Mouse (Mus musculus): Measurements from ENCODE around the gene Hspa2.

Gene Hspa2

GRCm38 (mm10) chr12:76378556-76378955 is 25.4 kb upstream of the Hspa2 start:
- DNase-seq: no peak

- DNase-seq: no peak
These were observed 23.8 kb upstream of the Hspa2 start for GRCm38 (mm10) chr12:76380151-76380550.

GRCm38 (mm10) chr12:76385342-76385741 is 18.6 kb upstream of the Hspa2 start:
- DNase-seq: peak; percentile 52

- DNase-seq: no peak
These were observed 15.2 kb upstream of the Hspa2 start for GRCm38 (mm10) chr12:76388794-76389193.

GRCm38 (mm10) chr12:76391595-76392271 is 12.2 kb upstream of the Hspa2 start:
- DNase-seq: no peak

DNA sequence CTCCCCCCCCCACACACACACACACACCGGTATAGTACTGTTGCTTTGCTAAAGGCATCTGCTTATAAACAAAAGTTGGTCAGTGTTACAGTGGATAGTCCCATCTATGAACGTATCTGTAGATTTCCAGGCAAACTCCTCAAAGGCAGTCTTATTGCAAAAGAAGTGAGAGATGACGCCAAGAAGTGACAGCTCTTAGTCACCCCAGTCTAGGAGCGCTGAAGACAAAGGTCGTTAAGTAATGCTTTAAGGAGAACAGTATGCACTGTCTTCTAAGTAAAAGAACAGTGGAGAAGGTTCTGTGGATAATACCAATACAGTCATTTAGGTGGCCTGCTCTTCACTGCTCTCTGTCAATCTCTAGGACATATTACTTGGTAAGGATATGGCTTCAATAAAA is 11.0 kb upstream of the Hspa2 start:
- DNase-seq: no peak

- DNase-seq: no peak
These were observed 6.7 kb upstream of the Hspa2 start for GRCm38 (mm10) chr12:76397281-76397680.

DNA sequence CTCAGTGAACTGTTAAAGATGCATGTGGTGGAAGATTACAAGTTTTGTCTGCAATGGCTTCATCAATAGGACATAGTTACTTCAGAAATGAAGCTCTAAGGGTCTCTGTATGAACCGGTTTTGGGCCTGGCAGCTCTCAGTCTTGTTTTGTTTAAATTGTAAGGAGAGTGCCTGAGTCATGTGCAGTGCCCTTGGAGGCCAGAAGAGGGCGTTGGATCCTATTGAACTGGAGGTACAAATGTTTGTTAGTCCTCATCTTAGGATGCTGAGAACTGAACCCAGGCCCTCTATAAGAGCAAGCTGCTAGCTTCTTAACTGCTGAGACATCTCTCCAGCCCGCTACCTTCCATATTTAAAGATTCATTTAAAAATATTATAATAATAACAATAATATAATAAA is 2.3 kb upstream of the Hspa2 start:
- no peak for DNase-seq

- DNase-seq: no peak
These were observed 738 bp upstream of the Hspa2 start for GRCm38 (mm10) chr12:76402991-76403885.

- DNase-seq: no peak
These were observed 833 bp downstream of the Hspa2 start for GRCm38 (mm10) chr12:76404836-76405182.

GRCm38 (mm10) chr12:76405183-76405970 is 1.4 kb downstream of the Hspa2 start:
- peak; percentile 20 for DNase-seq

GRCm38 (mm10) chr12:76405971-76406370 is 2.0 kb downstream of the Hspa2 start:
- DNase-seq: no peak

DNA sequence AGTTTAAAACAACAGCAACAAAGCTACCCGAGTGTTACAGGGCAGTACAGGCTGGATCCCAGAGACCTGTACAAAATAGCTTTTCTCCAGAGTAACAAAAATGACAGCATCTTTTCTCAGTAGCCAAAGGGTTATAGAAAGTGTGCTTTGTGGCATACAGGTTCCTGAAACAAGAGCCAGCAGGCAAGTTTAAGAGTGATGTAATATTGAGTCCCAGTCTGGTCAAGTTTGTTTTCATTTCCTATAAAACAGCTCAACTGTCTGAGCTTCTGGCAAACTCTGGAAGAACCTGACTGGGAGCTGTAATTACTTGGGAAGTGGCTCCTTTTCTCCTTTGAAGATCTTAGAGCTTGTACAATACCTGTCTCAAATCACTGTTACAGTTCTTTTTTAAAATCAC is 3.2 kb downstream of the Hspa2 start:
- DNase-seq: no peak

DNA sequence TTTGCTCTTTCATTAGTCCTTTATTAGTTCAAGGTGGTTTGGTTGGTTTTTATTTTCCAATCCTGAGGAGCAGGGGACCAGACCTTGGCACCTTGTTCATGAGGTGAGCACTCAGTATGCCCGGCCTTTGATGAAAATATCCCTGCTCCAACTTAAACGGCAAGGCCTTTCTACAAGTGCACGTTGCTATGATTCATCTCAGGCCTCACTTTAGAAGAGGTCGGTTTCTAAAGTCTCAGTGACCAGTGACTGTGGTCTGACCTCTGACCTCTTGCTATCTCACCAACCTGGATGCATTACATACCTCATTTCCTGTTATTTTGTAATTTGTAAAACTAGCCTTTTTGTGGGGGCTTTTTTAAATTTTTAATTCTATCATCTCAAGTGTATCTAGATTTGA is 5.2 kb downstream of the Hspa2 start:
- DNase-seq: no peak

GRCm38 (mm10) chr12:76415383-76416010 is 11.5 kb downstream of the Hspa2 start:
- no peak for DNase-seq

- peak; percentile 15 for DNase-seq
These were observed 13.5 kb downstream of the Hspa2 start, which contains the start of gene Ppp1r36 for GRCm38 (mm10) chr12:76417433-76417854. TSS of gene Ppp1r36 (plus strand) at chr12:76417538.

DNA sequence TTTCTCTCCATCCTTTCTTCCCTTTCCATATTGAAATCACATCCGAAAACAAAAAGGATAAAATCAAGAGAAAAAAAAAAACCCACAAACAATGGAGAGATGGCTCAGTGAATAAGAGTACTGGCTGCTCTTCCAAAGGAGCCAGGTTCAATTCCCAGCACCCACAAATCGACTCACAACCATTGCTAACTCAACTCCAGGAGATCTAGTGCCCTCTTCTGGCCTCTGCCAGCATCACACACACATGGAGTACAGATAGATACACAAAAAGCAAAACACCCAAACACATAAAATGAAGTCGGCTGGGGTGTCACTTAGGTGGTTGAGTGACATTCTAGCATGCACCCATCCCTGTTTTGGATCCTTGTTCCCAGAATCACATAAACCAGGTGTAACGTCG is 14.4 kb downstream of the Hspa2 start:
- no peak for DNase-seq

DNA sequence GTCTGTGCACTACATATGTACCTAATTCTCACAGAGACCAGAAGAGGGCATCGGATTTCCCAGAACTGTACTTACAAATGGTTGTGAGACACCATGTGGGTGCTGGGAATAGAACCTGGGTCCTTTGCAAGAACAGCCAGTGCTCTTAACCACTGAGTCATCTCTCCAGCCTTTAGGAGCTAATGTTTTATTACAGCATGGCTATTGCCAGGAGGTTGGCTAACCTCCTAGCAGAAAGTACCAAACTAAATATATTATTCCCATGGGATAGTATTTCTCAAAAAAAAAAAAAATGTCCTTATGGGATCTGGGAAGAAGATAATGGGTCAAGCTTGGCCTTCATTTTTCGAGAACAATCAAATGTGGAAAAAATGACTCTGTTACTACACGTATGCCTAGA is 21.3 kb downstream of the Hspa2 start:
- no peak for DNase-seq

DNA sequence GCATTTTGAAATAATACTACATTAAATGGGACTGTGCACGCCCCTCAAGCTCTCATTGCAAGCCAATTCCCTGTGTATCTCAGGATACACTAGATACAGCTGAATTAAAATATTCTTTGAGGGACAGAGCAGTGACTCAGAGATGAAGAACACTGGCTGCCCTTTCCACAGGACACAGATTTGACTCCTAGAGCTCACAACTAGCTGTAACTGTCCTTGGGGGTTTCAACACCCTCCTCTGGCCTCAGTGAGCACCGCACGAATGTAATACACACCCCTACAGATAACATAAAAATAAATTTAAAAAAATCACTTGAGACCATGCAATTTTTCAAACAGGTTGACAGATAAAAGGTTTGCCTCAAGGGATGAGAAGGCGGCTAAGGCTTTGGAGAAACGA is 23.6 kb downstream of the Hspa2 start:
- DNase-seq: no peak

- DNase-seq: no peak
These were observed 27.0 kb downstream of the Hspa2 start for GRCm38 (mm10) chr12:76430879-76431406.

DNA sequence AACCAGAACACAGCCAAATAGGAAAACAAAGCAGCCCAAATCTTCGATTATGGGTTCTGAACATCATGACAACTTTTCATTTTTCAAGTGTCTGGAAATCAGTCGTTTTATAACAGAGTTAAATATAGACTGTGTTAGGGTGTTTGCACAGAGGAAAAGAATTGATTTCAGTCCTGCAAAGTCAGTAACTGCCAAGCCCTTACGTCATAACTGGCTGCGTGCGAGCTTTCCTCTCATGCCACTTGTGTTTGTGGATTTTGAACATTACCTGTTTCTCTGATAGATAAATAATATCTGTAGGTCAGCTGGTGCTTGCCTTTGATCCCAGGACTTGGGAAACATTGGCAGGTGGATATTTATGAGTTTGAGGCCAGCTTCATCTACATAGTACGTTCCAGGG is 27.5 kb downstream of the Hspa2 start:
- DNase-seq: peak; percentile 29

DNA sequence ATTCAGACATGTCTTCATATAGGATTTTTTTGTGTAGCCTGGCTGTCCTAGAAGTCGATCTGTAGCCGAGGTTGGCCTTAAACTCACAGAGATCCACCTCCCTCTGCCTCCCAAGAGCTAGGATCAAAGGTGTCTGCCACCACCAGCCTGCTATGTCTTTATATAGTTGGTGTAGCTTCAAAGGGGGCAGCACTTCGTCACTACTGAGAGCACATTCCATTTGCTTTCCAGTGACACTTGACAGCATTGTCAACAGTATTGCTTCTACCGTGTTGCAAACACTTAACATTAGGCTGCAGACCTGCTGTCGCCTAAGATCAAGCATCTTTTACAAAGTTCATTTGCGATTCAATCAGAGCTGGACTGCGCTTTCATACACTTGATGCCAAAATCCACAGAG is 30.1 kb downstream of the Hspa2 start:
- no peak for DNase-seq

GRCm38 (mm10) chr12:76435084-76435483 is 31.1 kb downstream of the Hspa2 start:
- DNase-seq: no peak
